Mouse (Mus musculus): ENCODE measurements at regions not wholly inside any gene's neighbourhood (a gene's known extent, or its start where the extent isn't known, plus 50 kb on each side); places are given as distances from the start of the nearest gene placed in this dataset.

GRCm38 (mm10) chr13:101625922-101626321 lies 142.1 kb downstream of the Pik3r1 start:
- in situ Hi-C loops (cut with MboI, MseI) = no loop called here

DNA sequence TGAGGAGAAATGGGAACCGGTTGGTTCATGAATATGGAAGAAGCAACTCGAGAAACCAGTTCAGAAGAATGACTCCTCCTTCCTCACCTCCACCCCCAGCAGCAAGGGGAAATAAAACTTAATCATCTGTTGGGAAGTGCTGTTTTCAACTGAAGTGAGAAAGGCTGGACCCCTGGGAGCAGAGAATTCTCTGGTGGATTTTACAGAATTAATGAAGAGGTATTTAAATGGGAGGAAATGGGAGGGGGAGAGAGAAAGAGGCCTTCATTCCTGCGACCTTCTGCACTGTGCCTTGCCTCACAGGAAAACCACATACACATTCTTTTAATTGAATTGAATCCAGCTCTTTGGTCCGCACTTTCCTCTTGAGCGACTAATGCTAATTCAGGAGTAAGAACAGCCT lies 143.8 kb downstream of the Pik3r1 start:
- in situ Hi-C loops (cut with MboI, MseI) = no loop called here

DNA sequence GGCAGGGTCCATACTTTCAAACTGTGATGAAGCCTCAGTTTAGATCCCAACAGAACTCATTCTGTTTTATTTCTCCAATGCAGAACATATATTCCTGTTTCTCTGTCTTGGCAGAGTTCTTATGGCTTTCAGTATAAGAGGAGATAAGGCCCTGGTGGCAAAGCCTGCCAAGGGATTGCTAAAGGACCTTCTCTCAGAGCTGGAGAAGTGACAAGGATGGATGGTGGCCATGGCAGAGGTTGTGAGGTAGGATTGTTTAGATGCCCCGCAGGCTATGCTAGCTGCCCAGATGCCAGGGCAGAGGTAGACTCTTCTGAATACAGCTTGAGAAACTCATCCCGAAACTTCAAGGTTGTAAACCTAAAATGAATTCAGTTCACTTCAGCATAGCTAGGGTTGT lies 145.4 kb downstream of the Pik3r1 start:
- in situ Hi-C loops (cut with MboI, MseI) = no loop called here

- in situ Hi-C loops (cut with MboI, MseI) = no loop called here
Measured at GRCm38 (mm10) chr13:101620660-101621059, 147.4 kb downstream of the Pik3r1 start.

DNA sequence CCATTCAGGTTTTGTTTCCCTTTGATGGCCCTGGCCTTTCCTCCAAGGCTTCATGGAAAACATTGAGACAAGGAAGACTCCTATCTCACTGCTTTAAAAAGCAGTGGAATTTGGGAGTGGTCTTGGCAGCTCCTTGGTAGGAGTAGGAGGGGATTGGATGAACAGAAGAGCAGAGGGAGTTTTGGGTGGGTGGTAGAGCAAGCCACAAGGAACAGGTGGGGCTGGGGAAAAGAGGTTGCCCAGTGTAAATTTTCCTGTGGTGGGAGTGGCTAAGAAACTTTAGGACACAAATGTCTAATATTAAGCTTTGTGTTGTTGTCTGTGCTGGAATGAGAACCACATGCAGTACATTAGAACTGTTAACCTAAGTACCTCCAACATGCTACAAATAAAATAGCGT lies 148.9 kb downstream of the Pik3r1 start:
- in situ Hi-C loops (cut with MboI, MseI) = no loop called here

DNA sequence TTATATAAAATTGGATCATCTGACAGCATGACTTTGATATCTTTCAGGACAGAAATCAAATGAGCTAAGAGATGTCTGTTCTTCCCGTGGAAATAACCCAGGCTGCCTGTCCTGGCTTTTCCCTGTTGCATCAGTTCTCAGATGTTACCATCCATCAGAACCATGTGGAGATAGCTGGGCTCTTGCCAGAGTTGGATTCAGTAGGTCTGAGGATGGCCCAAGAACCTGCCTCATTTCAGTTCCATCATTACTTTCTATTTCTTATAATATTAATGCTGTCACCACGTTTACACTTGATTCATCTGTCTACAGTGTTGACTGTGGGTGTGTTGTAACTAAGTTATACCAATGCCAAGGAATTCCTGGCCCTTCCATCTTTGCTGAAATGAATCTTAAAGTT lies 155.2 kb downstream of the Pik3r1 start:
- in situ Hi-C loops (cut with MboI, MseI) = no loop called here

GRCm38 (mm10) chr13:101611725-101612124 lies 156.3 kb downstream of the Pik3r1 start:
- in situ Hi-C loops (cut with MboI, MseI) = no loop called here

DNA sequence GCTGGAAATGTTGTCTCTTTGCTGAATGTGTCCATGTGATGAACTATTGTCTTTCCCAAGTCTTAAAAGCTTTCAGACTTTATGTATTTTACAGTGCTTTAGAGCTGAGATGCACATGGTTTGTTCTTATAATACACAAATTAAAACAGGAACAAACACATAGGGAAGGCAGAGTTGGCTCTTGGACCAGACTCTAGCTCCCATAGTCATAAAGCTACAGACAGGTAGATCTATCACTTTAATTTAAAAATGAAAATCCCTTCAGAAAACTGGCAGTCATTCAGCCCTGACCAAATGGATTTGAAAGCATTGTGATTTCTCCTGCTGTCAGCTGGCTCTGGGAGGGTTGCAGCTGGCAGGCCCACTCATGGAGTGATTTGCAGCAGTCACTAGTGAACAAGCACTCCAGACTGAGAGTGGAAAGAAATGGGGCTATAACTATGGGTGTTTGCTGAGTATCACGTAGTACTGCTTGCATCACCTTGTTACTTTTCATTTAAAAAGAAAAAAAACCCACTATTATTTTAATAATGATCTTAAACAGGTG lies 161.8 kb downstream of the Pik3r1 start:
- in situ Hi-C loops (cut with MboI, MseI) = no loop called here

- in situ Hi-C loops (cut with MboI, MseI) = no loop called here
Measured at GRCm38 (mm10) chr13:101605685-101606084, 162.3 kb downstream of the Pik3r1 start.

- in situ Hi-C loops (cut with MboI, MseI) = no loop called here
Measured at GRCm38 (mm10) chr13:101605051-101605450, 163.0 kb downstream of the Pik3r1 start.

GRCm38 (mm10) chr13:101598126-101598485 lies 169.9 kb downstream of the Pik3r1 start:
- in situ Hi-C loops (cut with MboI, MseI) = no loop called here

GRCm38 (mm10) chr13:101597243-101598125 lies 170.5 kb downstream of the Pik3r1 start:
- in situ Hi-C loops (cut with MboI, MseI) = no loop called here

- in situ Hi-C loops (cut with MboI, MseI) = no loop called here
Measured at GRCm38 (mm10) chr13:101594511-101595175, 173.4 kb downstream of the Pik3r1 start.

GRCm38 (mm10) chr13:101592355-101592754 lies 175.7 kb downstream of the Pik3r1 start:
- in situ Hi-C loops (cut with MboI, MseI) = no loop called here

DNA sequence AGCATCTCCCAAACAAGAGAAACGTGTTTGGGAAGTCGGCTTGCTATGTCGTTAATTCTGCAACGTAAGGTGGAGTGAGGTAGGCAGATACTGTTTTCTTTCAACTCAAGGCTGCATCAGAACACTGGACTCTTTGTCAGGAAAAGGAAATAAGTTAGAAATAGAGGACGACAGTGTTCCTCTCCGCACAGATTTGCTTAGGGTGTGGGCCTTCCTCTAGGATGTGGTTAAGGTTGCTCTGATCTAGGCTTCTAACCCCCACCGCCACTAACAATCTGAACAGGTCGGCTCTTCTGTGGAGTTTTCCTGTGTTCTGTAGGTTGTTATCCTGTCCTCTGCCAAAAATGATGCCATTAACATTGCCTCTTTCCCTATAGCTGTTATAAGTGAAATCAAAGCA lies 179.1 kb downstream of the Pik3r1 start:
- in situ Hi-C loops (cut with MboI, MseI) = no loop called here

DNA sequence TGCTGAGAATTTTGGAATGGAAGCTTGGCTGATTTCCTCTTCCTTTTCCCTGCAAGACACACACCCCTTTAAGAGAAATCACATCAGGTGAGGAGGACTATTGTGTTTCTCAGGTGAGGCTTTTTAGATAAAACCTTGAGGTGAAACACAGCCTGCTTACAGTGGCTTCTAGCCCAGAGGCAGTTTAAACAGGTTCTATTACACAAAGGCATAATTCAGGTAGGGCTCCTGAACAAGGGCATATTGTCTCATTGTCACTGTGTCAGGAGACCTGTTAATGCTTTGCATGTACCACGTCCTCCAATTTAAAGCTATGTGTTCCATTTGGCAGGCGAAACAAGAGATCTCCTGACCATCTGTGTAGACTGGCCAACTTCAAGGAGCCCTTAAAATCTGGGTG lies 181.2 kb downstream of the Pik3r1 start:
- in situ Hi-C loops (cut with MboI, MseI) = no loop called here

GRCm38 (mm10) chr13:101576481-101576880 lies 191.5 kb downstream of the Pik3r1 start:
- in situ Hi-C loops (cut with MboI, MseI) = no loop called here

GRCm38 (mm10) chr13:101572809-101573590 lies 195.0 kb downstream of the Pik3r1 start:
- in situ Hi-C loops (cut with MboI, MseI) = no loop called here

GRCm38 (mm10) chr13:101572246-101572645 lies 195.8 kb downstream of the Pik3r1 start:
- in situ Hi-C loops (cut with MboI, MseI) = no loop called here

DNA sequence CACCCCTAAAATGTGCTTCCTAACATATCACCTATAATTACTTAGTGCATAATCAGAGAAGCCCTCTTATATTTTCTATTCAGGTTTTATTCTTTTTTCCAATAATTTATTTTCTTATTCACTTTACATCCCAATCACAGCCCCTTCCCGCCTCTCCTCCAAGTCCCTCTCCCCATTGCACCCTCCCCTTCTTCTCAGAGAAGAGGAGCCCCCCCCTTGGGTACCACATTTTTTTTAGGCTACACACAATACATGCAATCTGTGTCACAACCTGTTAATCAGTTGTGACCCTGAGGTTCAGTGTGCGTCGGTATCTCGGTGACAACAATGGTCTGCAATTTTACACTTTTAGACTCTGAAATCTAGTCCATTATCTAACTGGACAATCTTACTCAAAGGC lies 198.0 kb downstream of the Pik3r1 start:
- in situ Hi-C loops (cut with MboI, MseI) = no loop called here

DNA sequence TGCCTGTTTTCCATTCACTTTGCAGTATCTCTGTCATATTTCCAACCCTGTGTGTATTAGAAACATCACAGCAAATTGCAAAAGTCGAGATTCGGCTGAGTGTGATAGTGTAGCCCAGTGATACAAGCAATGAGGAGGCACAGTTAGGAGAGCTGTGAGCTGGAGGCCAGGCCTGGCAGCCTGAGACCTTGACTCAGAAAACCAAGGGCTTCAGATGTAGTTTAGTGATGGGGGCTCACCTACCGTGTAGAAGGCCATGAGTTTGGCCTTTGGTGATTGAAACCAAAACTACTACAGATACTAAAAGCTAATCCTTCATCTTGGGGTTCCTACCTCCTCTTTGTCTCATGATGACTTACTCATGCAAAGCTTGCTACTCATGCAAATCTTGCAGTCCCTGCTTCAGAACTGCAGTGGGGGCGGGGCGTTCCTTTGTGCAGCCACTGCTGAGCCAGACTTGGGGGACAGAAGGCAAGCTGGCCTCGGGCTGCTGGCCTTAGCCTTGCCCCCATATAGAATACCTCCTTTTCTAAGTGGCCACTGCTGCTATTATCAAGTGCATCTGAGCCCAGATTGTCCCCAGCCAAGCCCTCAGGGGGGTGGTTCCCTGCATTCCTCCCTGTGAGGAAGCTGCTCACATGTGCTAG lies 198.9 kb downstream of the Pik3r1 start:
- in situ Hi-C loops (cut with MboI, MseI) = no loop called here

- in situ Hi-C loops (cut with MboI, MseI) = no loop called here
Measured at GRCm38 (mm10) chr13:101565323-101565722, 202.7 kb downstream of the Pik3r1 start.
